Mouse (Mus musculus): ENCODE data around the gene Efl1. TPM values are rescaled to one million over a fixed set of nuclear protein-coding genes. Genes with fewer than 3 reads are reported as not detected.
"Not testable (repeated sequence)": the region's sequence is repeated elsewhere in the genome, so short reads cannot be mapped to it uniquely, and the experiment has no call there.

Efl1 gene
- total RNA-seq, 2 experiments from 2014 or later, result 16.3 to 17.4 TPM

- no peak for DNase-seq (ENCODE audit: extremely low spot score in 1 of 2, low spot score in 1 of 2)
Observed at GRCm38 (mm10) chr7:82715912-82716601, 67.6 kb downstream of the Efl1 start.

GRCm38 (mm10) chr7:82719285-82719684 is 70.9 kb downstream of the Efl1 start:
- DNase-seq (ENCODE audit: extremely low spot score in 1 of 2, low spot score in 1 of 2), result no peak

- DNase-seq (ENCODE audit: extremely low spot score in 1 of 2, low spot score in 1 of 2), result no peak
Observed at GRCm38 (mm10) chr7:82719740-82720139, 71.3 kb downstream of the Efl1 start.

GRCm38 (mm10) chr7:82720501-82720900 is 72.1 kb downstream of the Efl1 start:
- no peak for DNase-seq (ENCODE audit: extremely low spot score in 1 of 2, low spot score in 1 of 2)

GRCm38 (mm10) chr7:82720906-82721305 is 72.5 kb downstream of the Efl1 start:
- DNase-seq (ENCODE audit: extremely low spot score in 1 of 2, low spot score in 1 of 2), result no peak

GRCm38 (mm10) chr7:82722486-82723123 is 74.2 kb downstream of the Efl1 start:
- no peak for DNase-seq (ENCODE audit: extremely low spot score in 1 of 2, low spot score in 1 of 2)

GRCm38 (mm10) chr7:82723151-82723871 is 74.9 kb downstream of the Efl1 start:
- DNase-seq (ENCODE audit: extremely low spot score in 1 of 2, low spot score in 1 of 2), result no peak

- DNase-seq (ENCODE audit: extremely low spot score in 1 of 2, low spot score in 1 of 2), result no peak
Observed at GRCm38 (mm10) chr7:82724491-82724890, 76.1 kb downstream of the Efl1 start.

- DNase-seq (ENCODE audit: extremely low spot score in 1 of 2, low spot score in 1 of 2), result no peak
Observed at GRCm38 (mm10) chr7:82725006-82725636, 76.7 kb downstream of the Efl1 start.

- DNase-seq (ENCODE audit: extremely low spot score in 1 of 2, low spot score in 1 of 2), result no peak
Observed at GRCm38 (mm10) chr7:82725741-82726450, 77.5 kb downstream of the Efl1 start.

GRCm38 (mm10) chr7:82727066-82727465 is 78.7 kb downstream of the Efl1 start:
- no peak for DNase-seq (ENCODE audit: extremely low spot score in 1 of 2, low spot score in 1 of 2)

GRCm38 (mm10) chr7:82729009-82729408 is 80.6 kb downstream of the Efl1 start:
- DNase-seq (ENCODE audit: extremely low spot score in 1 of 2, low spot score in 1 of 2), result not testable (repeated sequence)

GRCm38 (mm10) chr7:82733118-82733517 is 84.7 kb downstream of the Efl1 start:
- DNase-seq (ENCODE audit: extremely low spot score in 1 of 2, low spot score in 1 of 2), result no peak

- DNase-seq (ENCODE audit: extremely low spot score in 1 of 2, low spot score in 1 of 2), result no peak
Observed at GRCm38 (mm10) chr7:82733995-82734394, 85.6 kb downstream of the Efl1 start.

GRCm38 (mm10) chr7:82734748-82735600 is 86.6 kb downstream of the Efl1 start:
- no peak for DNase-seq (ENCODE audit: extremely low spot score in 1 of 2, low spot score in 1 of 2)

- peak in 1 of 2 experiments; percentile 25 for DNase-seq (ENCODE audit: extremely low spot score in 1 of 2, low spot score in 1 of 2)
Observed at GRCm38 (mm10) chr7:82743116-82743765, 94.8 kb downstream of the Efl1 start.

GRCm38 (mm10) chr7:82744167-82744715 is 95.8 kb downstream of the Efl1 start:
- no peak for DNase-seq (ENCODE audit: extremely low spot score in 1 of 2, low spot score in 1 of 2)

- no peak for DNase-seq (ENCODE audit: extremely low spot score in 1 of 2, low spot score in 1 of 2)
Observed at GRCm38 (mm10) chr7:82748812-82749211, 100.4 kb downstream of the Efl1 start.

- DNase-seq (ENCODE audit: extremely low spot score in 1 of 2, low spot score in 1 of 2), result no peak
Observed at GRCm38 (mm10) chr7:82749239-82749638, 100.8 kb downstream of the Efl1 start.

Data from layer of hippocampus, postnatal 25 days (tissue).